Mouse (Mus musculus) liver, embryonic 14.5 days (tissue): ENCODE measurements at regions not wholly inside any gene's neighbourhood (a gene's known extent, or its start where the extent isn't known, plus 50 kb on each side); places are given as distances from the start of the nearest gene placed in this dataset.

ENCODE experiments used
- CTCF ChIP-seq: IDR thresholded peaks from 2 replicates; pipeline ENCODE4 v1.5.1; 2016; ENCODE audit warnings: antibody characterized with exemption, low read depth, control low read depth
- EP300 ChIP-seq: IDR thresholded peaks from 2 replicates; pipeline ENCODE4 v1.6.1; 2016; ENCODE audit warnings: antibody characterized with exemption, low read depth

DNA sequence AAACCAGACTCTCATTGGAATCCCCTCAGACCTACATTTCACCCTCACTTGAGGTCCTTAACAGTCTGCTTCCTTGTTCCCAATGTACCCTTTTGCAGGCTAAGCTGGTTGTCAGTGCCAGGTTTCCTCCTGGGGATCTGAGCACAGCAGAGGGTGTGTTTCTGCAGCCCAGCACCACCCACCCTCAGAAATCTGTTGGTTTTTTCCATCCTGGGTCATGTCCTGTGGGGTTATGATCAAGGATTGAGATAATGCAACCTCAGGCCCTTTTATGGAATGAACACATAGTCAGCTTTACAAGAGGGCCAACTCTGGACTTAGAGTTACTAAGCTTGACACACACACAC, 167.6 kb downstream of the Rnf152 start:
- TF ChIP-seq EP300 (no peak), CTCF (no peak)
